Mouse (Mus musculus) right cerebral cortex, postnatal 25 days (tissue): ENCODE data around the gene Stard5.

Source experiments
- DNase-seq: peaks from one replicate; pipeline ENCODE4 v3.0.0; 2022

Gene Stard5

GRCm38 (mm10) chr7:83635726-83636125 is 4.0 kb downstream of the Stard5 start:
- no peak for DNase-seq

- no peak for DNase-seq
Measured at GRCm38 (mm10) chr7:83636425-83636824, 4.7 kb downstream of the Stard5 start.

GRCm38 (mm10) chr7:83637781-83638583 is 6.2 kb downstream of the Stard5 start:
- no peak for DNase-seq

GRCm38 (mm10) chr7:83639084-83639483 is 7.3 kb downstream of the Stard5 start:
- DNase-seq = no peak

GRCm38 (mm10) chr7:83640581-83640980 is 8.8 kb downstream of the Stard5 start:
- DNase-seq = no peak

- no peak for DNase-seq
Measured at GRCm38 (mm10) chr7:83641163-83641562, 9.4 kb downstream of the Stard5 start.

- DNase-seq = no peak
Measured at GRCm38 (mm10) chr7:83643581-83643980, 11.8 kb downstream of the Stard5 start.

GRCm38 (mm10) chr7:83644761-83645160 is 13.0 kb downstream of the Stard5 start:
- no peak for DNase-seq

GRCm38 (mm10) chr7:83645476-83645875 is 13.7 kb downstream of the Stard5 start:
- no peak for DNase-seq

GRCm38 (mm10) chr7:83648807-83649206 is 17.0 kb downstream of the Stard5 start:
- no peak for DNase-seq

- no peak for DNase-seq
Measured at GRCm38 (mm10) chr7:83650638-83651037, 18.9 kb downstream of the Stard5 start.

GRCm38 (mm10) chr7:83652498-83652897 is 20.7 kb downstream of the Stard5 start:
- DNase-seq = no peak

- DNase-seq = no peak
Measured at GRCm38 (mm10) chr7:83653605-83654051, 21.9 kb downstream of the Stard5 start.

- no peak for DNase-seq
Measured at GRCm38 (mm10) chr7:83654196-83654595, 22.4 kb downstream of the Stard5 start.

GRCm38 (mm10) chr7:83654938-83655630 is 23.3 kb downstream of the Stard5 start:
- no peak for DNase-seq

- no peak for DNase-seq
Measured at GRCm38 (mm10) chr7:83658716-83659115, 27.0 kb downstream of the Stard5 start.

GRCm38 (mm10) chr7:83659159-83660065 is 27.7 kb downstream of the Stard5 start:
- no peak for DNase-seq

- no peak for DNase-seq
Measured at GRCm38 (mm10) chr7:83660273-83660691, 28.5 kb downstream of the Stard5 start.

GRCm38 (mm10) chr7:83661031-83661430 is 29.3 kb downstream of the Stard5 start:
- DNase-seq = no peak

GRCm38 (mm10) chr7:83661763-83662162 is 30.0 kb downstream of the Stard5 start:
- DNase-seq = no peak

GRCm38 (mm10) chr7:83662711-83663375 is 31.1 kb downstream of the Stard5 start:
- no peak for DNase-seq

GRCm38 (mm10) chr7:83666087-83666595 is 34.4 kb downstream of the Stard5 start:
- no peak for DNase-seq
